Mouse (Mus musculus) C2C12 (cell line): ENCODE measurements around the gene 4933427D14Rik. TPM values are rescaled to one million over a fixed set of nuclear protein-coding genes. Genes with fewer than 3 reads are reported as not detected.

Source experiments
- H3K27me3 ChIP-seq: one replicate; pipeline ENCODE4 v1.6.1; 2011; ENCODE audit not compliant: control insufficient read depth, insufficient read depth, insufficient read length
- H3K36me3 ChIP-seq: one replicate; pipeline ENCODE4 v1.6.1; 2011; ENCODE audit not compliant: control insufficient read depth, insufficient read depth
- H3K4me3 ChIP-seq: one replicate; pipeline ENCODE4 v1.5.1; 2011; ENCODE audit warnings: mild to moderate bottlenecking, control low read depth; ENCODE audit not compliant: poor library complexity, insufficient read depth, severe bottlenecking
- H3K79me2 ChIP-seq: one replicate; pipeline ENCODE4 v1.6.1; 2011; ENCODE audit not compliant: control insufficient read depth, insufficient read depth
- H3K79me3 ChIP-seq: one replicate; pipeline ENCODE4 v1.6.1; 2011; ENCODE audit warnings: low read depth, control low read depth
- H3ac ChIP-seq: one replicate; pipeline ENCODE3; 2011; ENCODE audit warnings: low read depth; ENCODE audit not compliant: control insufficient read depth, insufficient read length
- CEBPB ChIP-seq: IDR thresholded peaks from one replicate; pipeline ENCODE4 v1.6.1; 2011; ENCODE audit warnings: low read depth, mild to moderate bottlenecking, control low read depth, moderate library complexity
- CTCF ChIP-seq: IDR thresholded peaks from one replicate; pipeline ENCODE4 v1.5.1; 2011; ENCODE audit not compliant: control insufficient read depth, insufficient read depth, insufficient read length
- FOSL1 ChIP-seq: IDR thresholded peaks from one replicate; pipeline ENCODE4 v1.8.0; 2011; ENCODE audit warnings: mild to moderate bottlenecking, low read length; ENCODE audit not compliant: poor library complexity, insufficient read depth, severe bottlenecking
- MAX ChIP-seq: IDR thresholded peaks from one replicate; pipeline ENCODE4 v1.6.1; 2011; ENCODE audit warnings: mild to moderate bottlenecking, control low read depth
- MYOD1 ChIP-seq: IDR thresholded peaks from one replicate; pipeline ENCODE4 v1.6.1; 2011; ENCODE audit warnings: low read depth; ENCODE audit not compliant: control insufficient read depth, insufficient read length
- MYOG ChIP-seq: IDR thresholded peaks from one replicate; pipeline ENCODE4 v1.6.1; 2011; ENCODE audit not compliant: control insufficient read depth, insufficient read length; ENCODE audit errors: extremely low read depth
- USF1 ChIP-seq: IDR thresholded peaks from one replicate; pipeline ENCODE4 v1.6.1; 2011; ENCODE audit warnings: low read depth, mild to moderate bottlenecking, control low read depth, moderate library complexity
- polyA plus RNA-seq: library from polyadenylated mRNA; unstranded; fragments of >200 nt; fragmentation: generic; extraction: Trizol; gene quantifications from one replicate; pipeline ENCODE4 v1.2.1, GENCODE M21; 2012; ENCODE audit warnings: missing spikeins

Gene 4933427D14Rik
- polyA plus RNA-seq, 1 experiment = 3.4 TPM

DNA sequence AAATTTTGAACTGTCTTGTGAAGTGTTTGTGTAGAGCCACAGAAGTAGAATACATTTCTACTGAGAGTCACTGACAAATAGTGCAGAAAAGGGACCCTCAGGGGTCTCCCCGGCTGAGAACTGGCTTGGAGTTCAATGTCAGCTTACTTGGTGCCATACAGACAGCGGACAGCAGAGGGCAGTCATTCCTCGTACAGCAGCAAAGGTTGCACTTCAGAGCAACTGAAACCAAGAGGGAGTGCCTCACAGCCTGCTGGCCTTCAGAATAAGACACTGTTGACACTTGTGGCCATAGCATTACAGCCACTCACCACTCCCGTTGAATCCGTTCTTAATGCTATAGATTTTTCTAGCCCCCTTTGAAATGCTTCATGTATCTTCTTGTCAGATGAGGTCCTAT, 17.6 kb upstream of the 4933427D14Rik start:
- Histone ChIP-seq H3ac (no peak overlapping the region), H3K79me2 (no peaks in the 10 kb centered on the region), H3K36me3 (no peaks in the 10 kb centered on the region), H3K79me3 (no peaks in the 10 kb centered on the region), H3K4me3 (no peak overlapping the region), H3K27me3 (no peaks in the 10 kb centered on the region)
- no peak for TF ChIP-seq MYOD1
- peak; percentile 92 for TF ChIP-seq CTCF
- peak; percentile 31 for TF ChIP-seq MAX
- TF ChIP-seq CEBPB = no peak
- TF ChIP-seq USF1 = no peak
- TF ChIP-seq FOSL1 = no peak
- no peak for TF ChIP-seq MYOG

- H3K27me3 ChIP-seq = no peaks in the 10 kb centered on the region
- no peak overlapping the region for H3K4me3 ChIP-seq
- TF ChIP-seq USF1 (no peak), MYOG (no peak), CEBPB (no peak), MYOD1 (no peak), FOSL1 (no peak), CTCF (no peak), MAX (no peak)
- no peak overlapping the region for H3ac ChIP-seq
- no peaks in the 10 kb centered on the region for H3K36me3 ChIP-seq
- H3K79me2 ChIP-seq = no peaks in the 10 kb centered on the region
- H3K79me3 ChIP-seq = no peaks in the 10 kb centered on the region
These were observed 16.2 kb upstream of the 4933427D14Rik start for GRCm38 (mm10) chr11:72223414-72223813.

- TF ChIP-seq USF1 (no peak), CTCF (peak; percentile 67)
- H3K4me3 ChIP-seq = no peak overlapping the region
- no peaks in the 10 kb centered on the region for H3K27me3 ChIP-seq
- no peaks in the 10 kb centered on the region for H3K79me2 ChIP-seq
- H3ac ChIP-seq = no peak overlapping the region
- H3K79me3 ChIP-seq = no peaks in the 10 kb centered on the region
- H3K36me3 ChIP-seq = no peaks in the 10 kb centered on the region
These were observed 14.0 kb upstream of the 4933427D14Rik start for GRCm38 (mm10) chr11:72221278-72221677.

DNA sequence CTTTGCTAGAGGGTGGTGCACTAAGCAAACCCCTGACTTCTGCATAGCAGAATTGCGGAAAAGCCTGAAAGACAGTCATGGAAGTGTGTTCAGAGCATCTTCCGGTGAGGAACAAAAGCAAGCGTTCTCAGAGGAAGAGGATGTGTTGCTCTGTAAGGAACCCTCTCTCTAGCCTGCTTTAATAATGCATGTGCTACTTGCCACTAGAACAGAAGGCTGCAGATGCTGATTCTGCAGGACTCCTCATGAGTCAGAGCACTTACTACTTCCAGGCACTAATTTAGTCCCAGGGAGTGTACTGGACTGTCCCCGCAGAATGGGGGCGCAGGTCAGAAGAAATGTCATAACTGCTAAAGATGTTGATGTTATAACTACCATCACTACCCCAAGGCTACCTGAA, 9.9 kb upstream of the 4933427D14Rik start:
- H3K79me3 ChIP-seq = peaks cover 7% of the 10 kb centered on the region
- H3ac ChIP-seq = no peak overlapping the region
- H3K4me3 ChIP-seq = no peak overlapping the region
- peaks cover 9% of the 10 kb centered on the region for H3K36me3 ChIP-seq
- peaks cover 23% of the 10 kb centered on the region for H3K79me2 ChIP-seq
- TF ChIP-seq CTCF = no peak
- no peaks in the 10 kb centered on the region for H3K27me3 ChIP-seq

DNA sequence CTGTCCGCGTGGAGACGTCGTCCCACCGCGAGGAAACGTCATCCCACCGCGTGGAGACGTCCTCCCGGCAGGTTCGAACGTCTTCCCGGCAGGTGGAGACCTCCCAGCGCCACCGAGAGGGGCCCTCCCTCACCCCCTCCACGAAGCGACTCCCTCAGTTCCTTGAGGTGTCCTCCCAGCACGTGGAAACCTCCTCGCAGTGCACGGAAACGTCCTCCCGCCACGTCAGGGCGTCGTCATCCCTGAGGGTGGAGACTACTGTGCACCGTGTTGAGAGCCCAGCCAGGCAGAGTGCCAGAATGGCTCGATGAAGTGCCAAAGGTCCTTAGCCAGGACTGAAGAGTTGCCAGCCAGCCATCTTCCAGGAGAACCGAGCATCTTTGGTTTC, 8.1 kb upstream of the 4933427D14Rik start, which contains the start of gene Med31:
Gene Med31 (minus strand): TSS at position 183 of the 388 bp plus-strand sequence.
- peaks cover 26% of the 10 kb centered on the region for H3K36me3 ChIP-seq
- H3ac ChIP-seq = peak within 1 kb of the TSS; percentile 61
- H3K79me3 ChIP-seq = peaks cover 8% of the 10 kb centered on the region
- H3K27me3 ChIP-seq = no peaks in the 10 kb centered on the region
- no peak for TF ChIP-seq CEBPB
- TF ChIP-seq MYOD1 = no peak
- TF ChIP-seq MAX = peak; percentile 15
- peak within 1 kb of the TSS; percentile 87 for H3K4me3 ChIP-seq
- peaks cover 32% of the 10 kb centered on the region for H3K79me2 ChIP-seq

GRCm38 (mm10) chr11:72214591-72215409, 7.5 kb upstream of the 4933427D14Rik start:
- peaks cover 11% of the 10 kb centered on the region for H3K79me3 ChIP-seq
- peak overlapping the region; percentile 87 for H3K4me3 ChIP-seq
- H3ac ChIP-seq = peak overlapping the region; percentile 61
- H3K27me3 ChIP-seq = no peaks in the 10 kb centered on the region
- TF ChIP-seq CTCF = no peak
- no peak for TF ChIP-seq FOSL1
- TF ChIP-seq CEBPB = no peak
- no peak for TF ChIP-seq MYOG
- TF ChIP-seq USF1 = no peak
- TF ChIP-seq MYOD1 = no peak
- no peak for TF ChIP-seq MAX
- peaks cover 32% of the 10 kb centered on the region for H3K36me3 ChIP-seq
- H3K79me2 ChIP-seq = peaks cover 36% of the 10 kb centered on the region
